Mouse (Mus musculus): ENCODE results near the gene Vwa5b2.

DNA sequence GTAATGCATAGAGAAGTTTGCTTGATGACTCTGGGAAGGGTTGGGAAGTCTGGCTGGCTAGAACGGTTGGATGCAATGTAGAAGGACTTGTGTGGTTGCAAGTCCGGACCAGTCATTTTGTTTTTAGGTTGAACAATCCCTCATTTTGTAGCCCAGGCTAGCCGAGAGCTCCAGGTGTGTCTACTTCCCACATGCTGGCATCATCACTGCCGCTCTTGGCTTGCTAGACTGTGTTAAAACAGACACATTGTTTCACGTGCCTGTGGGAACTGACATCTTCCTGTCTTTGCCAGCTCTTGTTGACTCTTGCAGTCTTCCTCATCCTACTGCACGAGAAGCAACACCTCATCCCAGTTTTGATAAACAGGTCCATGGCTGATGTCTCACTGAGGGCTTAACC, 34.3 kb upstream of the Vwa5b2 start:
- TF ChIP-seq POLR2A (IDR thresholded peaks at IDR 0.05; ENCODE audit: insufficient read depth, low read depth, low read length) = no peak
- TF ChIP-seq CTCF (IDR thresholded peaks at IDR 0.05; ENCODE audit: insufficient read depth, low read depth, low read length) = no peak
